Mouse (Mus musculus): ENCODE results near the gene Borcs6.

Gene Borcs6

DNA sequence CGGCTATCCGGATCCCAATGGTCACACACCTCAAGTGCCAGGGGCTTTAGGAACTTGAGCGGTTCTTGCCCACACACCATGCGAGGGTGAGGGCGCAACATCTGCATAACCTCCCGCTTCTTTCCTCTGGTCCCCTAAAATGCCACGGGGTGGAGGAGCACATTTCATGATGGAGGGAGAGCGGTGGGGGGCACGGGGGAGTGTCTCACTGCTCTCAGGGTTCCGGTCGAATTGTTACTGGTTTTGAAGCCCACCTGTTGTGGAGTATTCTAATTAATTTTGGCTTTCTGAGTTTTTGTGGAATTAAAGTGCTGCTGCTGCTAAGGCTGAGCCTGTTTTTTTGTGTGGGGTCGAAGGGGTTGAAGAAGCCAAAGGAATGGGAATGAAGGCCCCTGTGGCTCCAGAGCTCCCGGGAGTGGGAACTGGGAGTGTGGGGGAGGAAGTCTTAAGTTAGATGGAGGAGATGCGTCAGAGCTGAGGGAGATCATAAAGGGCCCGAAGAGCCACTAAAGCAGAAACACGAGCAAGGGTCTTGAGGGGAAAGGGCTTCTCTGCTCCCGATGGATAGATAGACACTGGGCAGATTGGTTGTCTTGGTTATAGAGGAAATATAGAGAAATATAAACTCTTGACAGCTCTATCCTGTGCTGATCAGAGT, 1.9 kb downstream of the Borcs6 start:
- CTCF ChIA-PET, result interaction anchor here in 1 of 4 experiments (1.2 kb wide), 1 partner anchor 25 kb away, joined by 4 read pairs; no protein-coding TSS in a partner anchor
- POLR2A ChIA-PET, result interaction anchor here (0.8 to 12.8 kb wide), 26 partner anchors 9 to 159 kb away, joined by 3 to 344 read pairs (median 7); partner anchors contain the start of genes Tmem107 (in 3 of the 4), Vamp2 (in 2 of the 4), 9130213A22Rik (in 1 of the 4) and Aurkb (in 1 of the 4)

DNA sequence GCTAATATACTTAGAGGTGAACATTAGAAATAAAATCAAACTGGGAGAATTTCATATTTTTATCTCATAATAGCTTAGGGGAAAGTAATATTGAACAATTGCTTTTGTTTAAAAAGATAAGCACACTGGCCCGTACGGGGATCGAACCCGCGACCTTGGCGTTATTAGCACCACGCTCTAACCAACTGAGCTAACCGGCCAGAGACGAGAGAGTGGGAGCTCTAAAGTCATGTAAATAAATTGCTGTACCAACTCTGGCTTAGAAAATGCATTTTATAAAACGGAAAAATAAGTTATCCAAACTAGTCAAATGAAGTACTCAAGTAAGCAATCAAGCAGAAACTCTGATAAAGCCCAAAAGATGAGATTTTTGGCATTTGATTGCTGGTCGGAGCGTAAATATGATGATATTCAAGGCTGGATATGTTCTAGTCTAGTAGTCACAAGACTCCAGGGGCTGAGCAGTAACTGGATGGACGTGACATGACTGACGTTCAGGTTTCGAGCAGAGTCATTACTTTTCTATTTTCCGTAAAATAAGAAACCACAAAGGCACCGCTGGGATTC, 2.8 kb downstream of the Borcs6 start:
- ChIA-PET CTCF (no interaction called here), POLR2A (interaction anchor here (0.8 to 12.8 kb wide), 23 partner anchors 11 to 160 kb away, joined by 3 to 344 read pairs (median 7); partner anchors contain the start of genes Tmem107 (in 3 of the 4), 9130213A22Rik (in 1 of the 4), Aurkb (in 1 of the 4) and Hes7 (in 1 of the 4))

GRCm38 (mm10) chr11:69062761-69063224, 3.3 kb downstream of the Borcs6 start:
- CTCF ChIA-PET, result no interaction called here
- POLR2A ChIA-PET, result interaction anchor here (0.8 to 12.8 kb wide), 28 partner anchors 10 to 74 kb away, joined by 3 to 344 read pairs (median 6); partner anchors contain the start of genes Tmem107 (in 3 of the 4), Per1 (in 2 of the 4), 9130213A22Rik (in 1 of the 4) and Aurkb (in 1 of the 4)

DNA sequence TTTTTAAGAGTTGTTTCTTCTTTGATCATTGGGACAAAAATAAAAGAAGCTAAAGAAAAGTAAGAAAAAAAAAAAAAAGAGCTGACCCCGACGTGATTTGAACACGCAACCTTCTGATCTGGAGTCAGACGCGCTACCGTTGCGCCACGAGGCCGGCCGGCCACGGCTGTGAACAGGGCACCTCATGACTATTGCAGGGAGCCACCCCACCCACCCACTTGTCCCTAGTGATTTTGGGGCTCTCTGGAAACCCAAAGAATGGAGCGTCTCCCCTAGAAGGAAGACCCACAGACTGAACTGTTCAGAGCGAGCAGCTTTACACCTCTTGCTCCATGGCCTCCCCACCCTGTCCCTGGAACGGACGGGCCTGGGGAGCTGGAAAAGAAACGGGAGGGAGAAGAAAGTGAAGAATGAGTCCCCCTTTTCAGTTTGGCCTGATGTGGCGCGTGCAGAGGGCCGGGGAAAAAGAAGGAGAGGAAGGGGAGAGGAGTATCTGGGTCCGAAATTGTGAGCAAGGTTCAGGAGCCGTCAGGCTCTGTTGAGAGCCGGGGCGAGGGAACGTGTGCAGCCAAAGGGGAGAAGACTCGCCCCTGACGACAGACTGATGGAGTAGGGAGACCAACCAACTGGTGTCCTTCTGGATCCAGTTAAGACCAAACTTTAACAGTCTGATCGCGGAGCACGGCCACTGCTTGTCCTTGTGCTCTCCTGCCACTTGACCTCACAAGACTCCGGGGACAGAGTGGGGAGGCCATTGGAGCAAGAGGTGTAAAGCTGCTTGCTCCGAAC, 4.1 kb downstream of the Borcs6 start:
- ChIA-PET CTCF (interaction anchor here (0.5 to 1.3 kb wide), 8 partner anchors 28 to 897 kb away, joined by 3 to 4 read pairs (median 4); partner anchors contain the start of genes 9130213A22Rik (in 1 of the 4) and Per1 (in 1 of the 4)), POLR2A (interaction anchor here (0.6 to 12.8 kb wide), 44 partner anchors 9 to 858 kb away, joined by 3 to 344 read pairs (median 4); partner anchors contain the start of genes Per1 (in 3 of the 4), Tmem107 (in 3 of the 4), 9130213A22Rik (in 2 of the 4) and Aurkb (in 1 of the 4))

DNA sequence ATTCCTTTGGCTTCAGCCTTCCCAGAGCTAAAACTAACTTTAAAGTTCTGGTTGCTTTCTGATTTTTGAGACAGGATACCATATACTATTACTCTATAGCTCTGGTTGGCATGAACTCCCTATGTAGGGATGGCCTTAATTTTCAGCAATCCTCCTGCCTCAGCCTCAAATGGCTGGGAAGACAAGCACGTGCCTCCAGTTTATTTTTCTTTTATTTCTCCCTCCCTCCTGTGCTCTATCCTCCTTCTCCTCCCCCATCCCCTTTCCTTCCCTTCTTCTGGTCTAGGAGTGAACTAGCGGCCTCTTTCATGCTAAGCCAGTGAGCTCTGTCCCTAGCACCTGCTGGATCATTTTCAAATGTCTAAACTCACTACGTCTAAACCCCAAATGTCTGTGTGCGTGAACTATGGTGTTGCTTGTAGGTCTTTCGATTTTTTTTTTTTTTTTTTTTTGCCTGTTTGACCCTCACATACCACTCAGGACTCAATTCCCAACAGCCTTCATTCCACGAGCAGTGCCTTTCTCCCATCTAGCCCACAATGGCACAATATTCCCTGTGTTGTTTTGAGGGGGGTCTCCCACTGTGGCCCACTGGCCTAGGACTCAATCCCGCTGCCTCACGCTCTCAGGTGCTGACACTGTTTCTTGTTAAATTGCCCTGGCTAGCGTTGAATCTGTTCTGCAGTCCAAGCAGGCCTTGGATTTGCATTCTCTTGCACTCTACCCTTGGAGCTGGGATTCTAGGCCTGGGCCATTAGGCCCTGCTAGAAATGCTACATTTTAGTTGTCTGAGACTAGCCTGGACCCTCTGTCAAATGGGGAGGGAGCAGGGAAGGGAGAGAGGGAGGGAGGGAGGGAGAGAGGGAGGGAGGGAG, 5.0 kb downstream of the Borcs6 start:
- ChIA-PET POLR2A (interaction anchor here (0.6 to 12.8 kb wide), 35 partner anchors 9 to 857 kb away, joined by 3 to 344 read pairs (median 4); partner anchors contain the start of genes Tmem107 (in 3 of the 4), 9130213A22Rik (in 2 of the 4), Hes7 (in 2 of the 4) and Per1 (in 2 of the 4)), CTCF (interaction anchor here (0.5 to 1.3 kb wide), 10 partner anchors 12 to 896 kb away, joined by 3 to 4 read pairs (median 4); partner anchors contain the start of genes 9130213A22Rik (in 1 of the 4) and Per1 (in 1 of the 4))

DNA sequence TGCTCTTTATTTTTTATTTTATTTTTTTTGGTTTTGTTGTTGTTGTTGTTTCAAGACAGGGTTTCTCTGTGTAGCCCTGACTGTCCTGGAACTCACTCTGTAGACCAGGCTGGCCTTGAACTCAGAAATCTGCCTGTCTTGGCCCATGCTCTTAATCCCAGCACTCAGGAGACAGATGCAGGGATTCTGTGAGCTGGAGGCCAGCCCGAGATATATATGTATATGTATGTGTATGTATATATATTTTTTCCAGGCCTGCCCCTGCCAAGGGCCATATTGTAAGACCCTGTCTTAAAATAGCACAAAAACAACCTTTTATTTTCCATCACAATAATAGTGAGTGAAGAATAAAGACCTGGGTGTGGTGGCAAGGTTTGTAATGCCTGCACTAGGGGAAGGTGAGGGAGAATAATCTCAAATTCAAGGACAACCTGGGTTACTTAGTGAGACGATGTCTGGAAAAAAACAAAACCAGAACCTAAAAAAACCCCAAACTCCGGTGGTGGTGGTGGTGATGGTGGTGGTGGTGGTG, 5.9 kb downstream of the Borcs6 start:
- CTCF ChIA-PET, result interaction anchor here in 2 of 4 experiments (0.6 to 1.9 kb wide), 5 partner anchors 12 to 59 kb away, joined by 3 to 14 read pairs (median 4); no protein-coding TSS in a partner anchor

DNA sequence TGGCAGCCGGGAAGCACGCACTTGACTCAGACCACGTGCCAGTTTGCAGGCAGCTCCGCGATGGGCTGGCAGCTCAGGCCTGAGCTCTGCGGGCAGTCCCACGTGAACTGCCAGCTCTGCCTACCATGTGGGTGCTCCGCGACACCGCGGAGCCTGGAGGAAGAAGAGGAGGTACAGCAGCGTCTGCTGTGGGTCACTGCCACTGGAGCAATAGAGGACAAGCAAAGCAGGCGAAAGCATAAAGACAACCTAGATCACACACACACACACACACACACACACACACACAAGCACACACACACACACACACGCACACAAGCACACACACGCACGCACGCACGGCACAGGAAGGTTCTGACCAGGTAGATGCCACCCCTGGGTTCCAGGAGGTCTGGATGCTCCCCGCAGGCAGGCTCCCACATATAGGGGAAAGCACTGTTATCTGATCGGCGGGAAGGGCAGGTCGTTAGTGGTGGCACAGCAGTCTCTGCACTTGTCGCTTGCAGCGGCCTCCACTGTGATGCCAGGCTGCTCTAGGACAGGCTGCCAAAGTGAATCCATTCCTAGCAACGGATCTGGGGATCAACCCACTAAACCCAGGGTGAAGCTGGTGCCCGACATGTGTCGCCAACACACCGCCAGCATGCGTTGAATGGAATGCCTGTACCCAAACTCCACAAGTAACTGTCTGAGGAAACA, 6.8 kb downstream of the Borcs6 start:
- POLR2A ChIA-PET, result interaction anchor here in 3 of 4 experiments (0.6 to 12.8 kb wide), 49 partner anchors 10 to 162 kb away, joined by 3 to 344 read pairs (median 4); partner anchors contain the start of genes 9130213A22Rik (in 3 of the 3), Hes7 (in 2 of the 3), Per1 (in 2 of the 3) and Tmem107 (in 2 of the 3)
- CTCF ChIA-PET, result interaction anchor here (0.6 to 2.1 kb wide), 28 partner anchors 10 to 169 kb away, joined by 3 to 14 read pairs (median 4); partner anchors contain the start of genes 9130213A22Rik (in 2 of the 4), Aloxe3 (in 1 of the 4) and Per1 (in 1 of the 4)

More for the DNA sequence above, 5.9 kb downstream of the Borcs6 start:
- POLR2A ChIA-PET, result interaction anchor here (0.6 to 12.8 kb wide), 22 partner anchors 8 to 135 kb away, joined by 3 to 344 read pairs (median 14); partner anchors contain the start of genes Tmem107 (in 3 of the 4), 9130213A22Rik (in 2 of the 4), Hes7 (in 2 of the 4) and Per1 (in 1 of the 4)

DNA sequence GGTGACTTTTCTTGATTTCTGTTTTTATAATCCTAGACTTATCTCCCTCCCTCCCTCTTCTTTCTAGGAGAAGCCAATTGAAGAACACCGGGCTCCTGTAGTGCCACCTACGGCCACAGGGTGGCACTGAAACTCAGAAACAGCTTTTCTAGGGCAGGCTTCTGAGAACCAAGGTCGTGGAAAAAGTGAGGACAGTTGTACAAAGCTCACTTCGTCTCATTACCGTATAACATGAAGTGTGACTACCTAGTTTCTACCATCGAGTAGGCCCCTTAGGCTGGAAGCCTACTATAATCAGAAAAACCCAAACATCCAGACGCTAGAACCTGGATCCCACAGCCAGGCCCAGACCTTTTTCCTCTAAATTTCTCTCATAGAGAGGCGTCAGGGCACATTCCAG, 7.4 kb downstream of the Borcs6 start:
- CTCF ChIA-PET, result interaction anchor here (0.6 to 2.1 kb wide), 35 partner anchors 9 to 171 kb away, joined by 3 to 14 read pairs (median 3); partner anchors contain the start of genes 9130213A22Rik (in 2 of the 4), Aloxe3 (in 1 of the 4) and Per1 (in 1 of the 4)
- POLR2A ChIA-PET, result interaction anchor here in 3 of 4 experiments (0.7 to 12.8 kb wide), 46 partner anchors 8 to 523 kb away, joined by 3 to 344 read pairs (median 4); partner anchors contain the start of genes 9130213A22Rik (in 3 of the 3), Hes7 (in 2 of the 3), Per1 (in 2 of the 3) and Tmem107 (in 2 of the 3)

- ChIA-PET CTCF (interaction anchor here (0.7 to 2.1 kb wide), 18 partner anchors 9 to 70 kb away, joined by 3 to 14 read pairs (median 4); partner anchors contain the start of genes 9130213A22Rik (in 1 of the 4) and Per1 (in 1 of the 4)), POLR2A (interaction anchor here in 3 of 4 experiments (0.6 to 12.8 kb wide), 33 partner anchors 8 to 853 kb away, joined by 3 to 344 read pairs (median 4); partner anchors contain the start of genes 9130213A22Rik (in 2 of the 3), Borcs6 (in 2 of the 3), Hes7 (in 2 of the 3) and Tmem107 (in 2 of the 3))
These were observed 8.1 kb downstream of the Borcs6 start for GRCm38 (mm10) chr11:69067601-69068000.

GRCm38 (mm10) chr11:69070093-69070492, 10.6 kb downstream of the Borcs6 start:
- CTCF ChIA-PET, result interaction anchor here in 1 of 4 experiments (0.6 kb wide), 1 partner anchor 23 kb away, joined by 3 read pairs; no protein-coding TSS in a partner anchor
- POLR2A ChIA-PET, result interaction anchor here in 3 of 4 experiments (0.7 to 13.3 kb wide), 7 partner anchors 7 to 190 kb away, joined by 3 to 547 read pairs (median 116); partner anchors contain the start of genes Borcs6 (in 2 of the 3), Per1 (in 2 of the 3) and Vamp2 (in 2 of the 3)

DNA sequence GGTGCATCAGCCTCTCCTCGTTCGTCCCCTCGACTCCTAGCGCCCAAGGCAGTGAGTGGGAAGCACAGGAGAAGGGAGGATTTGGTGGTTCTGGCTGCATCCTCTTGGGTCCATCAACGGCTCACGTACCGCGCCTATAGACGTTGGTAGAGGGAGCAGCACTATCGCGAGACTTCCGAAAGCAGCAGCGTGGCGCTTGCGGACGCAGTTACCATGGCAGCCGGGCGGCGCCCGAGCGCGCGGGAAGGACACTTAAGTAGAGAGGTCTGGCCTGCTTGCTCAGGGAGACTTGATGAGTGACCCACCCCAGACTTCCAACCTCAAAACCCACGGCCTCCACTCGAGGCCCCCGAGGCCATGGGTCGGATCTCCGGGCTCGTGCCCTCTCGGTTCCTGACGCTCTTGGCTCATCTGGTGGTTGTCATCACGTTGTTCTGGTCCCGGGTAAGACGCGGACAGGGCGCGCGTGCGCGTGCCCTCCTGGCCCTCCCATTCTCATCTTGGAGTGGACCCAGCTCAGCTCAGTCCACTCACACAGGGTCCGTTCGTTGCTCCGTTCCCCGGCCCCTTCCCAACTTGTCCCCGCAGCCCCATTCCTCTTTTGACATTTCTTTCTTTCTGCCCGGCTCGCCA, 11.2 kb downstream of the Borcs6 start, which contains the start of gene Tmem107:
TSS of gene Tmem107 (plus strand) at position 217 of the 633 bp plus-strand sequence.
- CTCF ChIA-PET, result interaction anchor here in 1 of 4 experiments (0.6 kb wide), 1 partner anchor 22 kb away, joined by 3 read pairs; no protein-coding TSS in a partner anchor
- POLR2A ChIA-PET, result interaction anchor here in 3 of 4 experiments (0.6 to 13.3 kb wide), 22 partner anchors 7 to 63 kb away, joined by 3 to 547 read pairs (median 33); partner anchors contain the start of genes Borcs6 (in 3 of the 3), Per1 (in 3 of the 3), 9130213A22Rik (in 2 of the 3) and Vamp2 (in 2 of the 3)

DNA sequence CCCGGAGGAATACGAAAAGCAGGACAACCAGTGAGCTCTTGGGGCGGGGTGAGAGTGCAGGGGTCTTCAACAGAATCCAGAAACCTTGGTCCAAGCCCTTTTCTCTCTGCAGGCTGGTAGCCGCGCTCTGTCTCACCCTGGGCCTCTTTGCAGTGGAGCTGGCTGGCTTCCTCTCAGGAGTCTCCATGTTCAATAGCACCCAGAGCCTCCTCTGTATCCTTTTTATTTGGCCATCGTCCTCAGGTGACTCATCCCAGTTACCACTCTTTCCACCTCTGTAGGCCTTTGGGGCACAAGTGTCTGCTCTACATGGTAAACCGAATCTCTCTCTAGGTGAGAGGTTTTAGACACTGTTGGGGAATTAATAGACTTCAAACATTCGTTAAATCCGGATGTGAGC, 11.7 kb downstream of the Borcs6 start:
- CTCF ChIA-PET, result interaction anchor here in 1 of 4 experiments (1.0 kb wide), 1 partner anchor 35 kb away, joined by 3 read pairs; no protein-coding TSS in a partner anchor
- POLR2A ChIA-PET, result interaction anchor here in 3 of 4 experiments (0.6 to 13.3 kb wide), 25 partner anchors 8 to 159 kb away, joined by 3 to 547 read pairs (median 13); partner anchors contain the start of genes Borcs6 (in 3 of the 3), Per1 (in 3 of the 3), 9130213A22Rik (in 2 of the 3) and Vamp2 (in 2 of the 3)

- ChIA-PET CTCF (interaction anchor here in 1 of 4 experiments (1.0 kb wide), 1 partner anchor 36 kb away, joined by 3 read pairs; no protein-coding TSS in a partner anchor), POLR2A (interaction anchor here (0.7 to 13.3 kb wide), 35 partner anchors 8 to 685 kb away, joined by 3 to 547 read pairs (median 15); partner anchors contain the start of genes 9130213A22Rik (in 3 of the 4), Borcs6 (in 3 of the 4), Hes7 (in 3 of the 4) and Per1 (in 3 of the 4))
These were observed 12.7 kb downstream of the Borcs6 start for GRCm38 (mm10) chr11:69072234-69072633.
